Mouse (Mus musculus): Measurements from ENCODE around the gene A730061H03Rik. TPM values are rescaled to one million over a fixed set of nuclear protein-coding genes. Genes with fewer than 3 reads are reported as not detected.

Gene A730061H03Rik
- polyA plus RNA-seq, 2 experiments: 0.67 to 0.74 TPM

GRCm38 (mm10) chr14:55515846-55516245 is 44.4 kb downstream of the A730061H03Rik start:
- Histone ChIP-seq H3K9me3 (ENCODE audit: control insufficient read depth, low read length) (no peaks in the 10 kb centered on the region), H3K27me3 (ENCODE audit: control insufficient read depth, insufficient read depth, low read length) (peaks cover 18% of the 10 kb centered on the region), H3K27ac (replicated peaks; ENCODE audit: low read depth, low read length) (no peak overlapping the region), H3K4me3 (replicated peaks; ENCODE audit: low read length) (no peak overlapping the region), H3K4me2 (replicated peaks; ENCODE audit: low read depth, low read length, severe bottlenecking) (no peak overlapping the region), H3K4me1 (ENCODE audit: control insufficient read depth, insufficient read depth, low read length) (no peaks in the 10 kb centered on the region), H3K9ac (ENCODE audit: low read depth, low read length, severe bottlenecking) (no peak overlapping the region), H3K36me3 (ENCODE audit: control insufficient read depth, insufficient read depth, low read length) (no peaks in the 10 kb centered on the region)
- ATAC-seq (ENCODE audit: low FRiP score, low read depth): no peak
- DNase-seq (ENCODE audit: low spot score): no peak
- no peak for TF ChIP-seq POLR2A (IDR thresholded peaks at IDR 0.05; ENCODE audit: borderline replicate concordance, extremely low read depth, insufficient read depth, insufficient read length)
- WGBS: 85% methylated on average over 4 of the region's 4 CpGs

GRCm38 (mm10) chr14:55513927-55514326 is 46.3 kb downstream of the A730061H03Rik start:
- no peak overlapping the region for H3K27ac ChIP-seq (replicated peaks; ENCODE audit: low read depth, low read length)
- no peaks in the 10 kb centered on the region for H3K36me3 ChIP-seq (ENCODE audit: control insufficient read depth, insufficient read depth, low read length)
- no peak for TF ChIP-seq POLR2A (IDR thresholded peaks at IDR 0.05; ENCODE audit: borderline replicate concordance, extremely low read depth, insufficient read depth, insufficient read length)
- DNase-seq (ENCODE audit: low spot score): no peak
- H3K9me3 ChIP-seq (ENCODE audit: control insufficient read depth, low read length): no peaks in the 10 kb centered on the region
- H3K4me1 ChIP-seq (ENCODE audit: control insufficient read depth, insufficient read depth, low read length): no peaks in the 10 kb centered on the region; the same call in 1 of the 2 replicates
- H3K4me2 ChIP-seq (replicated peaks; ENCODE audit: low read depth, low read length, severe bottlenecking): no peak overlapping the region
- no peak overlapping the region for H3K4me3 ChIP-seq (replicated peaks; ENCODE audit: low read length)
- ATAC-seq (ENCODE audit: low FRiP score, low read depth): no peak
- H3K27me3 ChIP-seq (ENCODE audit: control insufficient read depth, insufficient read depth, low read length): peaks cover 1% of the 10 kb centered on the region; the same call in 1 of the 2 replicates
- H3K9ac ChIP-seq (ENCODE audit: low read depth, low read length, severe bottlenecking): no peak overlapping the region
- WGBS: 59% methylated on average over 10 of the region's 10 CpGs

GRCm38 (mm10) chr14:55511037-55511436 is 49.2 kb downstream of the A730061H03Rik start:
- no peak for TF ChIP-seq POLR2A (IDR thresholded peaks at IDR 0.05; ENCODE audit: borderline replicate concordance, extremely low read depth, insufficient read depth, insufficient read length)
- DNase-seq (ENCODE audit: low spot score) (no peak), ATAC-seq (ENCODE audit: low FRiP score, low read depth) (no peak)
- H3K36me3 ChIP-seq (ENCODE audit: control insufficient read depth, insufficient read depth, low read length): no peaks in the 10 kb centered on the region
- H3K4me3 ChIP-seq (replicated peaks; ENCODE audit: low read length): no peak overlapping the region
- no peak overlapping the region for H3K27ac ChIP-seq (replicated peaks; ENCODE audit: low read depth, low read length)
- no peaks in the 10 kb centered on the region; the same call in 1 of the 2 replicates for H3K4me1 ChIP-seq (ENCODE audit: control insufficient read depth, insufficient read depth, low read length)
- no peak overlapping the region for H3K9ac ChIP-seq (ENCODE audit: low read depth, low read length, severe bottlenecking)
- no peak overlapping the region for H3K4me2 ChIP-seq (replicated peaks; ENCODE audit: low read depth, low read length, severe bottlenecking)
- H3K27me3 ChIP-seq (ENCODE audit: control insufficient read depth, insufficient read depth, low read length): no peaks in the 10 kb centered on the region
- no peaks in the 10 kb centered on the region for H3K9me3 ChIP-seq (ENCODE audit: control insufficient read depth, low read length)
- WGBS: 57% methylated on average over 7 of the region's 7 CpGs

GRCm38 (mm10) chr14:55510125-55510731 is 50.0 kb downstream of the A730061H03Rik start, which contains the start of gene Cpne6:
TSS of gene Cpne6 (plus strand) at chr14:55510445.
- Histone ChIP-seq H3K27ac (replicated peaks; ENCODE audit: low read depth, low read length) (no peak within 1 kb of the TSS), H3K4me2 (replicated peaks; ENCODE audit: low read depth, low read length, severe bottlenecking) (no peak within 1 kb of the TSS), H3K36me3 (ENCODE audit: control insufficient read depth, insufficient read depth, low read length) (no peaks in the 10 kb centered on the region), H3K9ac (ENCODE audit: low read depth, low read length, severe bottlenecking) (no peak within 1 kb of the TSS), H3K4me3 (replicated peaks; ENCODE audit: low read length) (no peak within 1 kb of the TSS), H3K9me3 (ENCODE audit: control insufficient read depth, low read length) (no peaks in the 10 kb centered on the region), H3K27me3 (ENCODE audit: control insufficient read depth, insufficient read depth, low read length) (no peaks in the 10 kb centered on the region), H3K4me1 (ENCODE audit: control insufficient read depth, insufficient read depth, low read length) (no peaks in the 10 kb centered on the region; the same call in 1 of the 2 replicates)
- DNase-seq (ENCODE audit: low spot score) (no peak), ATAC-seq (ENCODE audit: low FRiP score, low read depth) (0 out of 2 replicates have a peak, but pooled peaks have one; percentile 19)
- 68% methylated on average over 22 of the region's 22 CpGs for WGBS
- no peak for TF ChIP-seq POLR2A (IDR thresholded peaks at IDR 0.05; ENCODE audit: borderline replicate concordance, extremely low read depth, insufficient read depth, insufficient read length)

Other genes with a start within 250 kb of the A730061H03Rik start
- 53.0 and 58.6 TPM in 2 replicates for gene Dhrs4, start 81.6 kb downstream of the A730061H03Rik start, polyA plus RNA-seq (2012; rRNA removed)
- 48.4 and 60.3 TPM in 2 replicates for gene Dhrs4, start 81.6 kb downstream of the A730061H03Rik start, polyA plus RNA-seq (2014; fragmentation: Nextera tagmentation; extraction: Ambion mirVana)
- gene Carmil3, start 69.8 kb downstream of the A730061H03Rik start, polyA plus RNA-seq (2012; rRNA removed): 24.8 and 28.8 TPM in 2 replicates
- gene Carmil3, start 69.8 kb downstream of the A730061H03Rik start, polyA plus RNA-seq (2014; fragmentation: Nextera tagmentation; extraction: Ambion mirVana): 3.6 and 5.4 TPM in 2 replicates
- gene Cpne6, start 50.0 kb downstream of the A730061H03Rik start, polyA plus RNA-seq (2012; rRNA removed): 0.74 and 0.83 TPM in 2 replicates
- 0.47 and 0.65 TPM in 2 replicates for gene Cpne6, start 50.0 kb downstream of the A730061H03Rik start, polyA plus RNA-seq (2014; fragmentation: Nextera tagmentation; extraction: Ambion mirVana)
- gene Nrl, start 35.4 kb downstream of the A730061H03Rik start, polyA plus RNA-seq (2012; rRNA removed): 0.06 TPM in 1 of 2 replicates, not detected in the other
- gene Nrl, start 35.4 kb downstream of the A730061H03Rik start, polyA plus RNA-seq (2014; fragmentation: Nextera tagmentation; extraction: Ambion mirVana): not detected in 2 replicates
- gene Pck2, start 20.1 kb downstream of the A730061H03Rik start, polyA plus RNA-seq (2012; rRNA removed): 39.3 and 52.1 TPM in 2 replicates
- gene Pck2, start 20.1 kb downstream of the A730061H03Rik start, polyA plus RNA-seq (2014; fragmentation: Nextera tagmentation; extraction: Ambion mirVana): 22.5 and 28.0 TPM in 2 replicates
- gene Dcaf11, start 400 bp downstream of the A730061H03Rik start, polyA plus RNA-seq (2012; rRNA removed): 47.5 and 53.0 TPM in 2 replicates
- 53.8 and 56.0 TPM in 2 replicates for gene Dcaf11, start 400 bp downstream of the A730061H03Rik start, polyA plus RNA-seq (2014; fragmentation: Nextera tagmentation; extraction: Ambion mirVana)
- 30.9 and 43.0 TPM in 2 replicates for gene Fitm1, start 15.2 kb upstream of the A730061H03Rik start, polyA plus RNA-seq (2012; rRNA removed)
- gene Fitm1, start 15.2 kb upstream of the A730061H03Rik start, polyA plus RNA-seq (2014; fragmentation: Nextera tagmentation; extraction: Ambion mirVana): 19.1 and 26.9 TPM in 2 replicates
- gene Psme1, start 17.7 kb upstream of the A730061H03Rik start, polyA plus RNA-seq (2012; rRNA removed): 66.8 and 77.6 TPM in 2 replicates
- 147 and 154 TPM in 2 replicates for gene Psme1, start 17.7 kb upstream of the A730061H03Rik start, polyA plus RNA-seq (2014; fragmentation: Nextera tagmentation; extraction: Ambion mirVana)
- gene Emc9, start 24.9 kb upstream of the A730061H03Rik start, polyA plus RNA-seq (2012; rRNA removed): 6.6 and 6.9 TPM in 2 replicates
- gene Emc9, start 24.9 kb upstream of the A730061H03Rik start, polyA plus RNA-seq (2014; fragmentation: Nextera tagmentation; extraction: Ambion mirVana): 6.5 and 7.0 TPM in 2 replicates
- 75.8 and 78.5 TPM in 2 replicates for gene Psme2, start 30.7 kb upstream of the A730061H03Rik start, polyA plus RNA-seq (2012; rRNA removed)
- gene Psme2, start 30.7 kb upstream of the A730061H03Rik start, polyA plus RNA-seq (2014; fragmentation: Nextera tagmentation; extraction: Ambion mirVana): 239 and 245 TPM in 2 replicates
- 23.0 and 34.1 TPM in 2 replicates for gene Rnf31, start 31.3 kb upstream of the A730061H03Rik start, polyA plus RNA-seq (2012; rRNA removed)
- gene Rnf31, start 31.3 kb upstream of the A730061H03Rik start, polyA plus RNA-seq (2014; fragmentation: Nextera tagmentation; extraction: Ambion mirVana): 13.1 and 18.1 TPM in 2 replicates
- 21.0 and 26.4 TPM in 2 replicates for gene Irf9, start 43.2 kb upstream of the A730061H03Rik start, polyA plus RNA-seq (2012; rRNA removed)
- 9.8 and 11.3 TPM in 2 replicates for gene Irf9, start 43.2 kb upstream of the A730061H03Rik start, polyA plus RNA-seq (2014; fragmentation: Nextera tagmentation; extraction: Ambion mirVana)
- gene Rec8, start 57.6 kb upstream of the A730061H03Rik start, polyA plus RNA-seq (2012; rRNA removed): 8.9 and 9.6 TPM in 2 replicates
- gene Rec8, start 57.6 kb upstream of the A730061H03Rik start, polyA plus RNA-seq (2014; fragmentation: Nextera tagmentation; extraction: Ambion mirVana): 2.4 and 2.8 TPM in 2 replicates
- 185 and 239 TPM in 2 replicates for gene Ipo4, start 75.6 kb upstream of the A730061H03Rik start, polyA plus RNA-seq (2012; rRNA removed)
- 131 and 133 TPM in 2 replicates for gene Ipo4, start 75.6 kb upstream of the A730061H03Rik start, polyA plus RNA-seq (2014; fragmentation: Nextera tagmentation; extraction: Ambion mirVana)
- gene Gm49378, start 77.5 kb upstream of the A730061H03Rik start, polyA plus RNA-seq (2012; rRNA removed): 6.8 and 12.2 TPM in 2 replicates
- 1.5 and 3.7 TPM in 2 replicates for gene Gm49378, start 77.5 kb upstream of the A730061H03Rik start, polyA plus RNA-seq (2014; fragmentation: Nextera tagmentation; extraction: Ambion mirVana)
- 92.3 and 128 TPM in 2 replicates for gene Tm9sf1, start 83.4 kb upstream of the A730061H03Rik start, polyA plus RNA-seq (2012; rRNA removed)
- gene Tm9sf1, start 83.4 kb upstream of the A730061H03Rik start, polyA plus RNA-seq (2014; fragmentation: Nextera tagmentation; extraction: Ambion mirVana): 111 and 116 TPM in 2 replicates
- gene Tssk4, start 89.8 kb upstream of the A730061H03Rik start, polyA plus RNA-seq (2012; rRNA removed): 2.9 and 3.3 TPM in 2 replicates
- 1.2 and 1.4 TPM in 2 replicates for gene Tssk4, start 89.8 kb upstream of the A730061H03Rik start, polyA plus RNA-seq (2014; fragmentation: Nextera tagmentation; extraction: Ambion mirVana)
- 47.4 and 49.7 TPM in 2 replicates for gene Mdp1, start 100.1 kb upstream of the A730061H03Rik start, polyA plus RNA-seq (2012; rRNA removed)
- 53.7 and 59.1 TPM in 2 replicates for gene Mdp1, start 100.1 kb upstream of the A730061H03Rik start, polyA plus RNA-seq (2014; fragmentation: Nextera tagmentation; extraction: Ambion mirVana)
- gene Gmpr2, start 111.5 kb upstream of the A730061H03Rik start, polyA plus RNA-seq (2012; rRNA removed): 51.1 and 53.6 TPM in 2 replicates
- 53.1 and 68.5 TPM in 2 replicates for gene Gmpr2, start 111.5 kb upstream of the A730061H03Rik start, polyA plus RNA-seq (2014; fragmentation: Nextera tagmentation; extraction: Ambion mirVana)
- 347 and 416 TPM in 2 replicates for gene Nedd8, start 111.7 kb upstream of the A730061H03Rik start, polyA plus RNA-seq (2012; rRNA removed)
- 567 and 583 TPM in 2 replicates for gene Nedd8, start 111.7 kb upstream of the A730061H03Rik start, polyA plus RNA-seq (2014; fragmentation: Nextera tagmentation; extraction: Ambion mirVana)
- 35.9 and 38.4 TPM in 2 replicates for gene Tinf2, start 121.4 kb upstream of the A730061H03Rik start, polyA plus RNA-seq (2012; rRNA removed)
- 34.2 and 40.1 TPM in 2 replicates for gene Tinf2, start 121.4 kb upstream of the A730061H03Rik start, polyA plus RNA-seq (2014; fragmentation: Nextera tagmentation; extraction: Ambion mirVana)
- gene Tgm1, start 153.5 kb upstream of the A730061H03Rik start, polyA plus RNA-seq (2012; rRNA removed): 15.0 and 17.7 TPM in 2 replicates
- gene Tgm1, start 153.5 kb upstream of the A730061H03Rik start, polyA plus RNA-seq (2014; fragmentation: Nextera tagmentation; extraction: Ambion mirVana): 17.0 and 21.2 TPM in 2 replicates
- 41.7 and 53.5 TPM in 2 replicates for gene Rabggta, start 161.9 kb upstream of the A730061H03Rik start, polyA plus RNA-seq (2012; rRNA removed)
- gene Rabggta, start 161.9 kb upstream of the A730061H03Rik start, polyA plus RNA-seq (2014; fragmentation: Nextera tagmentation; extraction: Ambion mirVana): 20.4 and 23.0 TPM in 2 replicates
- gene Dhrs1, start 185.3 kb upstream of the A730061H03Rik start, polyA plus RNA-seq (2012; rRNA removed): 88.3 and 109 TPM in 2 replicates
- 82.0 and 89.7 TPM in 2 replicates for gene Dhrs1, start 185.3 kb upstream of the A730061H03Rik start, polyA plus RNA-seq (2014; fragmentation: Nextera tagmentation; extraction: Ambion mirVana)
- 23.5 and 30.5 TPM in 2 replicates for gene Nop9, start 185.3 kb upstream of the A730061H03Rik start, polyA plus RNA-seq (2012; rRNA removed)
- gene Nop9, start 185.3 kb upstream of the A730061H03Rik start, polyA plus RNA-seq (2014; fragmentation: Nextera tagmentation; extraction: Ambion mirVana): 37.6 and 38.1 TPM in 2 replicates
- 2.1 and 2.6 TPM in 2 replicates for gene Cideb, start 198.1 kb upstream of the A730061H03Rik start, polyA plus RNA-seq (2012; rRNA removed)
- 0.41 and 0.46 TPM in 2 replicates for gene Cideb, start 198.1 kb upstream of the A730061H03Rik start, polyA plus RNA-seq (2014; fragmentation: Nextera tagmentation; extraction: Ambion mirVana)
- 0.44 and 0.65 TPM in 2 replicates for gene Ltb4r2, start 201.0 kb upstream of the A730061H03Rik start, polyA plus RNA-seq (2012; rRNA removed)
- 0.61 and 0.74 TPM in 2 replicates for gene Ltb4r2, start 201.0 kb upstream of the A730061H03Rik start, polyA plus RNA-seq (2014; fragmentation: Nextera tagmentation; extraction: Ambion mirVana)
- gene Ltb4r1, start 205.6 kb upstream of the A730061H03Rik start, polyA plus RNA-seq (2012; rRNA removed): 1.1 and 1.2 TPM in 2 replicates
- 0.33 and 0.78 TPM in 2 replicates for gene Ltb4r1, start 205.6 kb upstream of the A730061H03Rik start, polyA plus RNA-seq (2014; fragmentation: Nextera tagmentation; extraction: Ambion mirVana)
- 32.4 and 35.0 TPM in 2 replicates for gene Adcy4, start 223.7 kb upstream of the A730061H03Rik start, polyA plus RNA-seq (2012; rRNA removed)
- gene Adcy4, start 223.7 kb upstream of the A730061H03Rik start, polyA plus RNA-seq (2014; fragmentation: Nextera tagmentation; extraction: Ambion mirVana): 16.8 and 17.8 TPM in 2 replicates
- 35.9 and 41.4 TPM in 2 replicates for gene Ripk3, start 228.5 kb upstream of the A730061H03Rik start, polyA plus RNA-seq (2012; rRNA removed)
- 30.5 and 37.6 TPM in 2 replicates for gene Ripk3, start 228.5 kb upstream of the A730061H03Rik start, polyA plus RNA-seq (2014; fragmentation: Nextera tagmentation; extraction: Ambion mirVana)

Data from limb, embryonic 14.5 days (tissue).